Mouse (Mus musculus) erythroblast, embryonic 14.5 days (primary cell): ENCODE results near the gene Coq9. TPM values are rescaled to one million over a fixed set of nuclear protein-coding genes. Genes with fewer than 3 reads are reported as not detected.

ENCODE experiments used
- H3K27me3 ChIP-seq: 2 replicates; pipeline ENCODE4 v1.6.1; 2012; ENCODE audit warnings: inconsistent platforms; ENCODE audit not compliant: control insufficient read depth
- H3K36me3 ChIP-seq: 2 replicates; pipeline ENCODE4 v1.6.1; 2012; ENCODE audit warnings: mild to moderate bottlenecking, inconsistent platforms; ENCODE audit not compliant: control insufficient read depth
- H3K4me1 ChIP-seq: 2 replicates; pipeline ENCODE4 v1.6.1; 2012; ENCODE audit warnings: inconsistent platforms; ENCODE audit not compliant: control insufficient read depth
- H3K4me3 ChIP-seq: replicated peaks from 2 replicates; pipeline ENCODE3; 2012; ENCODE audit warnings: moderate library complexity, mild to moderate bottlenecking, inconsistent platforms
- H3K9me3 ChIP-seq: 2 replicates; pipeline ENCODE4 v1.6.1; 2012; ENCODE audit warnings: low read length, inconsistent platforms, mixed read lengths; ENCODE audit not compliant: control insufficient read depth
- GATA1 ChIP-seq: IDR thresholded peaks from 2 replicates; pipeline ENCODE4 v1.6.1; 2012; ENCODE audit warnings: low read length, inconsistent platforms, mixed read lengths
- TAL1 ChIP-seq: IDR thresholded peaks from 3 replicates; pipeline ENCODE4 v1.6.1; 2012; ENCODE audit warnings: low read length, inconsistent platforms, mixed read lengths
- polyA plus RNA-seq: library from polyadenylated mRNA; stranded (reverse); fragments of >175 nt; gene quantifications from 2 replicates; pipeline ENCODE4 v1.2.3, GENCODE M21; 2012

Coq9 gene
- polyA plus RNA-seq, 1 experiment = 9.5 TPM

- Histone ChIP-seq H3K4me1 (peaks cover 70% of the 10 kb centered on the region), H3K4me3 (no peak overlapping the region), H3K36me3 (peaks cover 7% of the 10 kb centered on the region), H3K27me3 (peaks cover 36% of the 10 kb centered on the region), H3K9me3 (no peaks in the 10 kb centered on the region)
- TF ChIP-seq GATA1 (no peak), TAL1 (no peak)
These were observed 54.8 kb downstream of the Coq9 start for GRCm38 (mm10) chr8:94892917-94893316.

- TF ChIP-seq GATA1 (peak; percentile 75), TAL1 (peak; percentile 95)
- Histone ChIP-seq H3K9me3 (no peaks in the 10 kb centered on the region), H3K4me1 (peaks cover 91% of the 10 kb centered on the region), H3K36me3 (peaks cover 10% of the 10 kb centered on the region), H3K27me3 (peaks cover 6% of the 10 kb centered on the region), H3K4me3 (peak overlapping the region; percentile 75)
These were observed 61.1 kb downstream of the Coq9 start for GRCm38 (mm10) chr8:94899262-94899661.

- Histone ChIP-seq H3K36me3 (peaks cover 10% of the 10 kb centered on the region), H3K4me1 (peaks cover 91% of the 10 kb centered on the region), H3K4me3 (peak overlapping the region; percentile 75), H3K27me3 (no peaks in the 10 kb centered on the region), H3K9me3 (no peaks in the 10 kb centered on the region)
- TF ChIP-seq GATA1 (no peak), TAL1 (no peak)
These were observed 62.5 kb downstream of the Coq9 start for GRCm38 (mm10) chr8:94900617-94901016.

- Histone ChIP-seq H3K36me3 (peaks cover 8% of the 10 kb centered on the region), H3K4me3 (peak overlapping the region; percentile 75), H3K9me3 (no peaks in the 10 kb centered on the region), H3K27me3 (no peaks in the 10 kb centered on the region), H3K4me1 (peaks cover 92% of the 10 kb centered on the region)
- TF ChIP-seq TAL1 (no peak), GATA1 (no peak)
These were observed 62.9 kb downstream of the Coq9 start for GRCm38 (mm10) chr8:94901031-94901430.

- peaks cover 78% of the 10 kb centered on the region for H3K4me1 ChIP-seq
- TF ChIP-seq TAL1 (no peak), GATA1 (no peak)
These were observed 65.6 kb downstream of the Coq9 start for GRCm38 (mm10) chr8:94903709-94904108.

More at GRCm38 (mm10) chr8:94903709-94904108, 65.6 kb downstream of the Coq9 start:
- H3K36me3 ChIP-seq = no peaks in the 10 kb centered on the region; the same call in none of the 2 replicates
- H3K9me3 ChIP-seq = no peaks in the 10 kb centered on the region
- no peak overlapping the region for H3K4me3 ChIP-seq
- H3K27me3 ChIP-seq = no peaks in the 10 kb centered on the region

Other genes starting within 250 kb of the Coq9 start
- gene Rspry1, start 236.4 kb upstream of the Coq9 start, polyA plus RNA-seq = 0.28 and 0.41 TPM in 2 replicates
- 0.93 and 3.9 TPM in 2 replicates for gene Fam192a, start 236.3 kb upstream of the Coq9 start, polyA plus RNA-seq
- gene Arl2bp, start 171.7 kb upstream of the Coq9 start, polyA plus RNA-seq = 2.4 and 3.1 TPM in 2 replicates
- not detected in 2 replicates for gene Pllp, start 142.0 kb upstream of the Coq9 start, polyA plus RNA-seq
- 0.09 and 0.23 TPM in 2 replicates for gene Ccl22, start 92.7 kb upstream of the Coq9 start, polyA plus RNA-seq
- 0.01 TPM in 1 of 2 replicates, not detected in the other for gene Cx3cl1, start 66.3 kb upstream of the Coq9 start, polyA plus RNA-seq
- not detected in 2 replicates for gene Ccl17, start 27.9 kb upstream of the Coq9 start, polyA plus RNA-seq
- 37.6 and 98.2 TPM in 2 replicates for gene Ciapin1, start within 50 bp of the Coq9 start, polyA plus RNA-seq
- 3.5 and 4.1 TPM in 2 replicates for gene Polr2c, start 19.1 kb downstream of the Coq9 start, polyA plus RNA-seq
- gene Dok4, start 38.0 kb downstream of the Coq9 start, polyA plus RNA-seq = 11.8 and 12.5 TPM in 2 replicates
- 0.02 and 0.06 TPM in 2 replicates for gene Ccdc102a, start 79.8 kb downstream of the Coq9 start, polyA plus RNA-seq
- gene Adgrg5, start 85.4 kb downstream of the Coq9 start, polyA plus RNA-seq = 0.03 TPM in 1 of 2 replicates, not detected in the other
- gene Adgrg1, start 136.4 kb downstream of the Coq9 start, polyA plus RNA-seq = 14.3 and 18.4 TPM in 2 replicates
- 0.08 and 0.17 TPM in 2 replicates for gene Adgrg3, start 179.4 kb downstream of the Coq9 start, polyA plus RNA-seq
- not detected in 2 replicates for gene Drc7, start 216.8 kb downstream of the Coq9 start, polyA plus RNA-seq
- gene Katnb1, start 242.9 kb downstream of the Coq9 start, polyA plus RNA-seq = 2.6 and 3.9 TPM in 2 replicates